Mouse (Mus musculus) kidney, embryonic 14.5 days (tissue): ENCODE data around the gene Cyp2j12. TPM values are rescaled to one million over a fixed set of nuclear protein-coding genes. Genes with fewer than 3 reads are reported as not detected.
A peak's percentile ranks its signal among the peaks of the same experiment; 100 is the strongest.
"Not testable (repeated sequence)": the region's sequence is repeated elsewhere in the genome, so short reads cannot be mapped to it uniquely, and the experiment has no call there.

Experiments used
- ATAC-seq: fragments of 200-750 bp; cut with Nextera tagmentation; 2 replicates; pipeline ENCODE4 v1.8.0; 2017; ENCODE audit warnings: moderate number of reproducible peaks, mild to moderate bottlenecking, moderate TSS enrichment, moderate library complexity; ENCODE audit not compliant: low FRiP score, low TSS enrichment
- H3K27ac ChIP-seq: fragments of 300-500 bp; sonication (generic); 2 replicates; pipeline ENCODE4 v1.5.1; 2014; ENCODE audit warnings: low read depth, mild to moderate bottlenecking, low read length, moderate library complexity, mixed read lengths
- H3K27me3 ChIP-seq: fragments of 300-500 bp; sonication (generic); 2 replicates; pipeline ENCODE4 v1.6.1; 2014; ENCODE audit warnings: mild to moderate bottlenecking, low read length; ENCODE audit not compliant: control insufficient read depth, insufficient read depth
- H3K36me3 ChIP-seq: fragments of 300-500 bp; sonication (generic); 2 replicates; pipeline ENCODE4 v1.6.1; 2014; ENCODE audit warnings: low read length, mixed read lengths; ENCODE audit not compliant: control insufficient read depth, insufficient read depth
- H3K4me1 ChIP-seq: fragments of 300-500 bp; sonication (generic); 2 replicates; pipeline ENCODE4 v1.6.1; 2014; ENCODE audit warnings: low read length, mixed read lengths; ENCODE audit not compliant: control insufficient read depth, insufficient read depth
- H3K4me2 ChIP-seq: fragments of 300-500 bp; sonication (generic); replicated peaks from 2 replicates; pipeline ENCODE4 v1.6.1; 2014; ENCODE audit warnings: low read depth, mild to moderate bottlenecking, low read length
- H3K4me3 ChIP-seq: fragments of 300-500 bp; sonication (generic); 2 replicates; pipeline ENCODE4 v1.5.1; 2014; ENCODE audit warnings: mild to moderate bottlenecking, low read length
- H3K9ac ChIP-seq: fragments of 300-500 bp; sonication (generic); 2 replicates; pipeline ENCODE4 v1.6.1; 2014; ENCODE audit warnings: low read depth, mild to moderate bottlenecking, low read length, moderate library complexity
- H3K9me3 ChIP-seq: fragments of 300-500 bp; sonication (generic); 2 replicates; pipeline ENCODE4 v1.6.1; 2016; ENCODE audit warnings: low read length; ENCODE audit not compliant: control insufficient read depth
- WGBS: fragments of 180-500 bp; shearing (Covaris S2); extraction: QIAGEN DNeasy Blood & Tissue Kit; methylation state at CpG from one replicate; pipeline ENCODE4 v1.1.7; 2014; 5-methylcytosine and 5-hydroxymethylcytosine counted together
- polyA plus RNA-seq: library from polyadenylated mRNA; unstranded; fragments of >200 nt; fragmentation: Nextera tagmentation; extraction: Ambion mirVana; gene quantifications from 2 replicates; pipeline ENCODE4 v1.2.1, GENCODE M21; 2014

Cyp2j12 gene
- polyA plus RNA-seq, 1 experiment from 2014 or later: not detected

DNA sequence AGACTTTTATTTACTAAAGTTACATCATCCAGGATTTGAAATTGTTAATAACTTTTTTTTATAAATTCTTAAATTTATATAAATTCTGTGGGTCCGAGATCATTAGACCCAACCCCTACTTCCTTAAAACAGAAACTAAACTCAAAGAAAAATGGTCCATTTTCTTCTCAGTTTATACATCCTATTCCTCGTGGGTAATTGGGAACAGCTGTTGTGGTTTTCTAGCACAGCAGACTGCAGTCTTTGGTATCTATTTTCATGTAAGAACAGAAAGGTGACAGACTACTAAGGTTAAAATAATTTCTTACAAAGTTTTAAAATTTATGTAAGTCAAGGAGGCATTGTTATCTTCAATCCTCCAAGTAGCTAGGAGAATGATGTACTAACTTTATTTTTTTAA, 44.1 kb downstream of the Cyp2j12 start:
- H3K4me1 ChIP-seq: no peaks in the 10 kb centered on the region
- H3K36me3 ChIP-seq: no peaks in the 10 kb centered on the region
- no peaks in the 10 kb centered on the region for H3K9me3 ChIP-seq
- H3K4me3 ChIP-seq: no peak overlapping the region
- no peak overlapping the region for H3K9ac ChIP-seq
- WGBS: 56% methylated on average over 2 of the region's 2 CpGs
- ATAC-seq: no peak
- no peak overlapping the region for H3K4me2 ChIP-seq
- no peaks in the 10 kb centered on the region for H3K27me3 ChIP-seq
- no peak overlapping the region for H3K27ac ChIP-seq

DNA sequence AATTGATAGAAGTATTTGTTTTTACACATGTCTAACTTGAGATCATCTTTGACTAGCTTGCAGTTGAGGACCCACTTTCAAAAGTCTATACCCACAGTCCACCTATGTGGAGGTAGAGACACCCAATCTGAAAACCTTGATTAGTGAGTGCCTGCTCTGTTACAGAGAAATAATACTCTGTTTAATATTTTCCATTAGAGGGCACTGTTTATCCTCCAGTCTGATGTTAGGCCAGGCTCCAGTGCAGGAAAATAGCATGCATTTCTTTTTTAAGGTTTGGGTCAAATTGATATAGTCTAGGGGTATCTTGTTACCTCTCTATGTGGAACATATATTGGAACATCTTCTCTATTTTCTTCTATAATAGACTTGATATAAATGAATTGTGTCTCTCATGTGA, 49.1 kb downstream of the Cyp2j12 start:
- no peak for ATAC-seq
- no peak overlapping the region for H3K27ac ChIP-seq
- H3K4me3 ChIP-seq: no peak overlapping the region
- H3K4me1 ChIP-seq: no peaks in the 10 kb centered on the region
- H3K9me3 ChIP-seq: no peaks in the 10 kb centered on the region
- H3K4me2 ChIP-seq: no peak overlapping the region
- no peaks in the 10 kb centered on the region for H3K27me3 ChIP-seq
- no peaks in the 10 kb centered on the region for H3K36me3 ChIP-seq
- no peak overlapping the region for H3K9ac ChIP-seq

DNA sequence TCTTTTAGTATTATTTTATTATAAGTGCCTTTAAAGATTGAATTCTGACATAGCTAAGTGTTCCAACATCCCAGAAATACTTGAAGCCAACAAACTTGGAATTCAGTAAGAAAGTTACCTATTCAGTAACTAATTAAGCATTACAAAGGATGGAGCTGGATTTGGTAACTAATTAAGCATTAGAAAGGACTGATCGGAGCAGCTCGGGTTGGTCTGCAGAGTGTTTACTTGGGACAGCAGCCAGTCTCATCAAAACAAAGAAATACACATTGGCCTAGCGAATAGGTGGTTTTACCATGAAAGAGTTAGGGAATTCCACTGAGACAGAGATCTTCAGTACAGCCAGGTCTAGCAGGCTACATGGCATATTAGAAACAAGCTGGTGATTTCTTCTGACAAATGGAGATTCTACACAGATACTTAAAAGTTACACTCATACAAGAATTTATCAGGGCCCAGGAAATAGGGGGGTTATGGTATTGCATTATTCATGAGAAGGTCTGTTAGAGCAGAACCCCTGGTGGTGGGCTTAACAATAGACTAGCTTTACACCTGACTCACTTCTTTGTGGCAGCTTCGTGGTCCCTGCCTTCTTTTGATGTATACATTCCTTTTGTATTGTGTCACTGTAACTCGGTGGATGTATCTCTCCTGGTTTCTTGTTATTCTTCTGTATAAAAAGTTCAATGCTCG, 51.5 kb downstream of the Cyp2j12 start:
- H3K4me1 ChIP-seq, H3K27ac ChIP-seq, H3K4me2 ChIP-seq, H3K27me3 ChIP-seq, H3K36me3 ChIP-seq, H3K9ac ChIP-seq, H3K9me3 ChIP-seq, H3K4me3 ChIP-seq, ATAC-seq: not testable (repeated sequence)
- WGBS: 62% methylated on average over 6 of the region's 6 CpGs

DNA sequence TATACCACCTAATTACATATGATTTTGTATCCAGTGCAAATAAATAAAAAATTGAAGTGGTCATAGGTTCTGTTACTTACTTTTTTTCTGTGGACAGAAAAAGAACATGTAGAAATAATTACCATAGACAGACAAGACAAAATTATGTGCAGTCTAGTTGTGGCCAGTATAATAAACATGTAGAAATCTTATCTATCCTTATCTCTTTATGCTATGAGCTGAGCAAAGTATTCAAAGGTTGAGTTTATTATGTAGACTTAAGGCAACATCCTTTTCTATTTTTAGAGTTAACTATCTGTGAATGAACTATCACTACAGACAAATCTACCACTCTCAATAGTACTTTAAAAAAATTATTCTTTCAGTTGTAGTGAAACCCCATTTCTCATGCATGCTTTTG, 62.6 kb downstream of the Cyp2j12 start:
- H3K36me3 ChIP-seq: no peaks in the 10 kb centered on the region
- no peak overlapping the region for H3K4me3 ChIP-seq
- H3K4me1 ChIP-seq: no peaks in the 10 kb centered on the region
- ATAC-seq: no peak
- no peak overlapping the region for H3K9ac ChIP-seq
- no peaks in the 10 kb centered on the region for H3K27me3 ChIP-seq
- no peaks in the 10 kb centered on the region for H3K9me3 ChIP-seq
- H3K4me2 ChIP-seq: no peak overlapping the region
- H3K27ac ChIP-seq: no peak overlapping the region

DNA sequence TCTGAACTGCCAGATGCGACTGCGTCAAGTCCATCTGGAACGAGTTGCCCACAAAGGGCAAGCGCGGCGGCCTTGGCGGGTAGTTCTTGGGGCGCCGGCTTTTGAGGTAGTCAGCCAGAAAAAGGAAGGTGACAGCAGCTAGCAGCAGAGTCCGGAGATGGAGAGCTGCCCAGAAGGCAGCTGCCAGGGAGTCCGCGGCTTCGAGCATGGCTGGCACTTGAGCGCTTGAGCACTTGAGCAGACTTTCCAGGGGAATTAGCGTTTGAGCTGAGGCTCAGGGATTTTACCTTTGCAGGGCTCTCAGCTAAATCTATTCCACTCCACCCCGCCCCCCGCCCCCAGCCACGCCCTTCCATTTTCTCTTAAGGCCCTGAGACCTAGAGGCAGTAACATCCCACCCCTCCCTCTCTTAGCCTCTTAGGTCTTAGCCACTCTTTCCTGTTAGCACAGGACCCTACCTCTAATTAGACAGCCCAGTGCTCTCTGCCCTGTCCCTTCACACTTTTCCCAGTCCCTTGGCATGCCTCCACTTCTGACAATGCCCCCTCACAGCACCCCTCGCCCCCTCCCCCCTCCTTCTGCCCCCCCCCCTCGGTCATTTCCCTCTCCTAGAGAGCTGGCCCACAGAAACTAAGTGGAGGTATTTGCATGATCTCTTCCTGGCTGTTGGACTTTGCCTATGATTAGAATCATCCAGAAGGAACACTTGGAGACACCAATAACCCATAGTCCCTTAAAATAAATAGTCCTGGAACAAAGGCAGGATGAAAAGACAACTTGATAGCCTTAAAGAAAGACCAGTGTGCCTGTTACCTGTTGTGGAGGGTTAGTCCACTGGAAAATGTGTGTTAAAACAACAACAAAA, 63.5 kb downstream of the Cyp2j12 start, which contains the start of gene Cyp2j13:
TSS of gene Cyp2j13 (minus strand) at position 286 of the 865 bp plus-strand sequence.
- 6% methylated on average over 19 of the region's 20 CpGs for WGBS
- Histone ChIP-seq H3K27ac (no peak within 1 kb of the TSS), H3K4me2 (peak within 1 kb of the TSS; percentile 42), H3K27me3 (no peaks in the 10 kb centered on the region), H3K4me3 (peak within 1 kb of the TSS; percentile 16), H3K9me3 (no peaks in the 10 kb centered on the region), H3K9ac (0 out of 2 replicates have a peak within 1 kb of the TSS, but pooled peaks have one; percentile 18), H3K4me1 (no peaks in the 10 kb centered on the region), H3K36me3 (no peaks in the 10 kb centered on the region)
- ATAC-seq: peak; percentile 60; the same call in 1 of the 2 replicates

DNA sequence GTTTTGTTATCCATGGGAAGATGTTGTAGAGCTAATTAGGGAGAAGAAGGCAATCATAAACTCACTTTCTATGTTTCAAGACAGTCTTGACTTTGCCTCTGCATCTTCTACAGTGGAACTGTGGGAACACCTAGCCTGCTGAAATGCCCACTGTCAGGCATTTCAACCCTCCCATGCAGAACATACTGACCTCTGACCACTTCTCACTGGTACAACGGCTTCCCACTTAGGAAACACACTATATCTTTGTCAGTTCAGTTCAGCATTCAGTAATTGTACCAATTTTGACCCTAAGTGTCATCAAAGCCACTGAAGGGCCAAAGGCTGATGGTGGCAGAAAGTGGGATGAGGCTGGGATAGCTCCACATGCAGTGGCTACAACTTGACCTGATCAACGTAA, 78.9 kb downstream of the Cyp2j12 start:
- WGBS: 64% methylated on average over 2 of the region's 2 CpGs
- no peaks in the 10 kb centered on the region for H3K36me3 ChIP-seq
- no peaks in the 10 kb centered on the region for H3K4me1 ChIP-seq
- no peaks in the 10 kb centered on the region for H3K9me3 ChIP-seq
- H3K27ac ChIP-seq: no peak overlapping the region
- no peak overlapping the region for H3K4me2 ChIP-seq
- no peak for ATAC-seq
- H3K4me3 ChIP-seq: no peak overlapping the region
- no peaks in the 10 kb centered on the region for H3K27me3 ChIP-seq
- no peak overlapping the region for H3K9ac ChIP-seq

DNA sequence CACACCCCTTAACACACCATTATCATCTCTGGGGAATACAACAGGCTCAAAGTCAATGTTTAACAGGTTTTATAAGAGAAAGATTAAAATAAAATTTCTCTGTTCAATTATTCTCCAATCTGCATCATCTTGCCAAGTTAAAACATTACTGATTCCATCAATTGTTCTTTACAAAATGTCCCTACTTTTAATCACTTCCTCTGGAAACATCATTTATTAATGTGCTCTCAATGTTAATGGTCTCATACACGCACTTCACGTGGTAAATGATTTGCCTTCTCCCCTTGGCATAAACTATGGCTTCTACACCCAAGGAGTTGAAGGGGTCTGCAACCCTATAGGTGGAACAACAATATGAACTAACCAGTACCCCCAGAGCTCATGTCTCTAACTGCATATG, 80.8 kb downstream of the Cyp2j12 start:
- no peak overlapping the region for H3K4me3 ChIP-seq

More for the DNA sequence above, 80.8 kb downstream of the Cyp2j12 start:
- Histone ChIP-seq H3K36me3 (no peaks in the 10 kb centered on the region), H3K9ac (no peak overlapping the region), H3K27me3 (no peaks in the 10 kb centered on the region), H3K9me3 (no peaks in the 10 kb centered on the region), H3K27ac (no peak overlapping the region), H3K4me1 (no peaks in the 10 kb centered on the region), H3K4me2 (no peak overlapping the region)
- no peak for ATAC-seq
- 83% methylated on average over 2 of the region's 2 CpGs for WGBS
